Mouse (Mus musculus): ENCODE measurements around the gene Uap1l1.

The Uap1l1 gene

DNA sequence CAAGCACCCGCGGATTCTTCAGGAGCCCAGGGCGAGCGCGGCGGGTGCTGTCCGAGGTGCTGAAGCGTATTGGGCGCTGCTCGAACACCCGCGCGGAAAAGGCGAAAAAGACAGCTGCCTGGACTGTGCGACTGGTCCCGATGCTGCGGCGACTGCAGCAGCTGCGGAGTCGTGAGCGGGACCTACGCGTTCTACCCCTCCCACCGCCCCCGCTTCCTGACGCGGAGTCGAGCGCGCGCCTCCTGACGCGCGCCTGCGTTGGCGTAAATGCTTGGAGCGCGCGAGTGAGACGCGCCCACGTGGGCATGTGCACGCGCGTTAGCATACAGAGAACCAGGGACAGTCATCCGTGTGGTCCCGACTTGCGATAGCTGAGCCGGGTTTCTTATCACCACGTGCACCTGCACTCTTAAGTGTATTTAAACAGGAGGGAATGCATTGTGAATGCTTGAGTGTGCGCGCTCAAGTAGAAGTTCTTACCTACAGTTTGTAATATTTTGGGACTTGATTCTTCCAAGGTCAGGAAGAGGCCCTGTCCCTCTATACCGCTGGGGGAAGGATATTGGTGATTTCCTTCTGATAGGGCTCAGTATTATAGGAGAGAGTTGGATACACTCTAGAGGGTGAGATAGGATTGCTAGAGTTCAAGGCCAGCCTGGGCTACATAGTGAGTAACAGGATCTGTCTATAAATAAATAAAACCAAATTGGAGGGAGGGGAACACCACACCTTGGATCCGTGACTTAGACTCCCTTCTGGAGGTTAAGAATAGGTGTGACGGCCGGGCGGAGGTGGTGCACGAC, 46.3 kb downstream of the Uap1l1 start, which contains the start of gene Grin1:
Grin1 (minus strand) TSS at position 217 of the 803 bp plus-strand sequence.
- peak; percentile 37 to 82 for DNase-seq (ENCODE audit: low spot score in 2 of 2)

DNA sequence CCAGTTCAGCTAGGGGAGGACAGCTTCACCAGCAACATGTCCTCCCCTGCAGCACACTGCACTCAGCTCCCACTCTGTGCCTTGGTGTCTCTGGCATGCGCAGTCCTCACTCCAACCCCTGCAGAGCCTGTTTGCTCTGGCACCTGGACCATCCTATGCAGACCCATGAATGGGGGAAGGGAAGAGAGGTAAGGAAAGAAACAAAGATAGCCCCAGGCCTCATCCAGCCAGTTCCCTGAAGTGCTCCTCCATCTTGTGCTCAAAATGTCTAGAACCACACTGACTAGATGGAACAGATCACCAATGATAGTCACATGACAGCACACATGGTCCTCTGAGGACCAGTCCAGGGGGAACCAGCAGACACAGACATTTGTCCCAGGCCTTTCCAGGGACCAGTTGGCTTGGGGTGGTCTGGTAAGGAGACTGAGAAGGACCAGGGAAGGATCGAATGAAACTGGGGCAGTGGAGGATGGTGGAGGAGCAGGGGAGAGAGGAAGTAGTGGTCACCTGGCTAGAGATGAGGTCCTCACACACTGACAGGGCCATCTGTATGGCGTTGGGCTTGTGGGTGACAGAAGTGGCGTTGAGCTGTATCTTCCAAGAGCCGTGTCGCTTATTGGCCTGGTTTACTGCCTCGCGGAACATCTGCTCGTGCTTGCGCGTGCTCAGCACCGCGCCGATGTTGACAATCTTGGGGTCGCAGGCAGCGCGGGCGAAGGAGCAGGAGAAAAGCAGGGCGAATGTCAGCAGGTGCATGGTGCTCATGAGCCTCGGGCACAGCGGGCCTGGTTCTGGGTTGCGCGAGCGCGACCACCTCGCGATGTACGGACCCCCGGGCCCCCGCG, 47.1 kb downstream of the Uap1l1 start:
- no peak for DNase-seq (ENCODE audit: low spot score in 2 of 2)

DNA sequence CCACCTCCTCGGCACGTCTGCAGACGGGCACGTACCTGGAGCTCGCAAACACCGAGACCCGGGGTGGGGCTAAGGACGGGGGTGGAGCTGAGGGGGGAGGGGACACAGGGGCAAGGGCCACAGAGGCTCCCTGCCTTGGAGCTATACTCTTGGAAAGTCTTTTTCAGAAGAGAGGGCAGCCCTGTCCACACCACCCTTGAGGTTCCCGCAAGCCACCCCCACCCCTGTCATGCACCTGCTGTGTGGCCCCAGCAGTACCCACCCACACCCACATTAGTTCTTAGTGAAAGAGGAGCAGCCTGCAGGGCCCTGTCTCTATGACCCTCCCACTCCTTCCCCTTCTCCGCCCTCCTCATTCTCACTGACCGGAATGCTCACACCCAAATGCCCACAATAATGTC, 54.0 kb downstream of the Uap1l1 start:
- no peak for DNase-seq (ENCODE audit: low spot score in 2 of 2)

DNA sequence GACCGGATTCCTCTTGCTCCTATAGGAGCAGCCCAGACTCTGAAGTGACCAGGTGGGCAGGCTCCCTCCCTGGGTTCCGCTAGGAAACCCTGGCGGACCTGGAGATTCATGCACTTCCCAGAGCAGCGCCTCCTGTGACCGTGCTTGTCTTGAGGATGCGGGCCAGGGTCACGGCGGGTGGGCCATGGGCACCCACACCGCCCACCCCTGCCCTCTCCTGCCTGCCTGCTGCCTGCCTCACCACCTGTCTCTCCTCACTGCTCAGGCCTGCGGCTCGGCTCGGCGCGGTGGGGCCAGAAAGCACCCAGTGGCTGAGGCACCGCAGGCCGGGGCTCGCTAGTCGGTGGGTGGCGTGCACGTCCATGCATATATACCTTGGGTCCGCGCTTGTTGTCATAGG, 54.5 kb downstream of the Uap1l1 start:
- DNase-seq (ENCODE audit: low spot score in 2 of 2): no peak

DNA sequence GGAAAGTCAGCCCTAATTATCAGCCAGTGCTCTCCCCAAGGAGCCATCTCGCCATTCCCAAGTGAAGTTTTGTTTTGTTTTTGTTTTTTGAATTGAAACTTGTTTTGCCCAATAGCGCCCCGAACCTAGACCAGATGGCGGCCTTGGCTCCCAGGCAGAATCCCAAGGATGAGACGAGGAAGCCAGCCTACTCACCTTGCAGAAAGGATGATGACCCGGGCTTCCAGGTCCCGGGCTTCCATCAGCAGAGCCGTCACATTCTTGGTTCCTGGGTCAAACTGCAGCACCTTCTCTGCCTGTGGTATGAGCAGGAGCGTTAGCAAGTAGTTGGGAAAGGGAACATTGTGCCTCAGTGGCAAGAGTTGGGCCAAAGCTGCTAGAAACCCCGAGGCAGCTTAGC, 55.3 kb downstream of the Uap1l1 start:
- DNase-seq (ENCODE audit: low spot score in 2 of 2): no peak

Measured in spleen, postnatal 10 days (tissue).